Mouse (Mus musculus): ENCODE results near the gene Ugt1a8. TPM values are rescaled to one million over a fixed set of nuclear protein-coding genes. Genes with fewer than 3 reads are reported as not detected.

The Ugt1a8 gene
- polyA plus RNA-seq, 1 experiment from 2014 or later, result not detected

DNA sequence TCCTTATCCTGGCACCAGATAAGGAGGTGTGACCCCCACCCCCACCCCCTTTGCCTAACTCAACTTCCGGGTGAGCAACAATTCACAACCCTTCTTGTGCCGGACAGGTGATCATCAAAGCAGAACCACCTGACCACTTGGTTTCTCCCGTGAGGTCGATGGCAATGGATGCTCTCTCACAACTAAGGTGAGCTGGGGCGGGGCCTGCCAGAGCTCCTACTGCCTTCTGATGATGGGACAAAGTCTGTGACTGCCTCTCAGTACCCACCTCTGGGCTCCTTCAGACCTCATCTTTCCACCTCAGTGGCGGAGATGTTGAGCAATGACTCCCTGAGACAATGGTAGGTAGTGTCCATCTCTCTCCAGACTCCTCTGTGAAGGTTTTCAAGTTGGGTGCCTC lies 158.3 kb downstream of the Ugt1a8 start:
- Histone ChIP-seq H3K36me3 (ENCODE audit: control insufficient read depth, insufficient read depth, low read length) (no peaks in the 10 kb centered on the region), H3K27ac (ENCODE audit: low read depth, low read length) (no peak overlapping the region), H3K4me3 (ENCODE audit: low read length) (no peak overlapping the region), H3K9me3 (ENCODE audit: control insufficient read depth, low read length) (peaks cover 87% of the 10 kb centered on the region), H3K9ac (ENCODE audit: low read depth, low read length) (no peak overlapping the region), H3K4me1 (ENCODE audit: control insufficient read depth, insufficient read depth, low read length) (no peaks in the 10 kb centered on the region), H3K27me3 (ENCODE audit: control insufficient read depth, insufficient read depth, low read length) (no peaks in the 10 kb centered on the region), H3K4me2 (replicated peaks; ENCODE audit: low read depth, low read length) (no peak overlapping the region)
- WGBS, result 77% methylated on average over 6 of the region's 6 CpGs
- ATAC-seq (ENCODE audit: low FRiP score, low TSS enrichment), result no peak

- H3K9me3 ChIP-seq (ENCODE audit: control insufficient read depth, low read length), result peaks cover 83% of the 10 kb centered on the region
- 52% methylated on average over 6 of the region's 6 CpGs for WGBS
- ATAC-seq (ENCODE audit: low FRiP score, low TSS enrichment), result no peak
Measured at GRCm38 (mm10) chr1:88246386-88246785, 158.8 kb downstream of the Ugt1a8 start.

DNA sequence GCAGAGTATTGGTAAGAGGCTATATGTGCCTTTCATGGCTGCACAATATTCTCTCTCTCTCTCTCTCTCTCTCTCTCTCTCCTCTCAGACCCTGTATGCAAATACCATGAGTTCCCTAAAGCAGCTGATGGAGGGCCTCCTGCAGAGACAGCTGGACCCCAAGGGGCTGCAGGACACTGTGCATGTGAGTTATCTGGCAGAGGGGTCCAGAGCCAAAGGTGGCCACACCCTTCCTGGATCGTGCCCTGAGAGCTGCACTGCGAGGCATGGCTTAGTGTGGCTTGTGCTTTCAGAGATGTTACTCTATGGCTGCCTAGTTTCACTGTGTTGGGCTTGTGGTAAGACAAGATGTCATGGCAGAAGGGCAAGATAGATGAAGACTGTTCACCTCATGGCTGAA lies 160.0 kb downstream of the Ugt1a8 start:
- ATAC-seq (ENCODE audit: low FRiP score, low TSS enrichment), result no peak
- no peaks in the 10 kb centered on the region for H3K4me1 ChIP-seq (ENCODE audit: control insufficient read depth, insufficient read depth, low read length)
- no peak overlapping the region for H3K9ac ChIP-seq (ENCODE audit: low read depth, low read length)
- H3K4me2 ChIP-seq (replicated peaks; ENCODE audit: low read depth, low read length), result no peak overlapping the region
- no peak overlapping the region for H3K27ac ChIP-seq (ENCODE audit: low read depth, low read length)
- H3K36me3 ChIP-seq (ENCODE audit: control insufficient read depth, insufficient read depth, low read length), result no peaks in the 10 kb centered on the region
- H3K27me3 ChIP-seq (ENCODE audit: control insufficient read depth, insufficient read depth, low read length), result no peaks in the 10 kb centered on the region
- H3K9me3 ChIP-seq (ENCODE audit: control insufficient read depth, low read length), result peaks cover 84% of the 10 kb centered on the region
- WGBS, result 46% methylated on average over 2 of the region's 2 CpGs
- no peak overlapping the region for H3K4me3 ChIP-seq (ENCODE audit: low read length)

More at GRCm38 (mm10) chr1:88246386-88246785, 158.8 kb downstream of the Ugt1a8 start:
- H3K4me3 ChIP-seq (ENCODE audit: low read length), result no peak overlapping the region
- no peaks in the 10 kb centered on the region for H3K4me1 ChIP-seq (ENCODE audit: control insufficient read depth, insufficient read depth, low read length)
- no peaks in the 10 kb centered on the region for H3K36me3 ChIP-seq (ENCODE audit: control insufficient read depth, insufficient read depth, low read length)
- H3K27me3 ChIP-seq (ENCODE audit: control insufficient read depth, insufficient read depth, low read length), result no peaks in the 10 kb centered on the region
- no peak overlapping the region for H3K27ac ChIP-seq (ENCODE audit: low read depth, low read length)
- no peak overlapping the region for H3K9ac ChIP-seq (ENCODE audit: low read depth, low read length)
- no peak overlapping the region for H3K4me2 ChIP-seq (replicated peaks; ENCODE audit: low read depth, low read length)

GRCm38 (mm10) chr1:88248658-88249057 lies 161.0 kb downstream of the Ugt1a8 start:
- WGBS, result 72% methylated on average over 4 of the region's 4 CpGs
- no peak for ATAC-seq (ENCODE audit: low FRiP score, low TSS enrichment)
- H3K9me3 ChIP-seq (ENCODE audit: control insufficient read depth, low read length), result peaks cover 83% of the 10 kb centered on the region
- no peaks in the 10 kb centered on the region for H3K4me1 ChIP-seq (ENCODE audit: control insufficient read depth, insufficient read depth, low read length)
- no peak overlapping the region for H3K4me3 ChIP-seq (ENCODE audit: low read length)
- no peaks in the 10 kb centered on the region for H3K36me3 ChIP-seq (ENCODE audit: control insufficient read depth, insufficient read depth, low read length)
- H3K4me2 ChIP-seq (replicated peaks; ENCODE audit: low read depth, low read length), result no peak overlapping the region
- no peaks in the 10 kb centered on the region for H3K27me3 ChIP-seq (ENCODE audit: control insufficient read depth, insufficient read depth, low read length)
- no peak overlapping the region for H3K9ac ChIP-seq (ENCODE audit: low read depth, low read length)
- H3K27ac ChIP-seq (ENCODE audit: low read depth, low read length), result no peak overlapping the region

DNA sequence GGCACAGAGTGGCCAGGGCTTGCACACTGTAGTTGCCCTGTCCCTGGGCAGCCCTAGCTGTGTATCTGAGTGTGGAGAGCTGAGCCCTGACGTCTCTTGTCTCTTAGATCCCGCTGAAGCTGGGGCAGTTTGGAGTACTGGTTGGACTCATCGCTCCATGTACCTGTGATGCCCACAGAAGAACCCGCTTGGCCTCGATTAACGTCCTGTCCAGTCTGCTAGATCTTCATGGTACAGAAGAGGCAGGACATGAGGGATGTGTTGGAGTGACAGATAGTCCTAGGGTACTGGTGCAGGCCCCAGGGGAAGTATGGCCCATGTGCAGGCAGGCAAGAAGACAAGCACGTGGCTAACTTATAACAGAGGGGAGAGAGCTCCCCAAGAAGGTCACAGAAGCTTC lies 162.0 kb downstream of the Ugt1a8 start:
- peaks cover 81% of the 10 kb centered on the region for H3K9me3 ChIP-seq (ENCODE audit: control insufficient read depth, low read length)
- no peak for ATAC-seq (ENCODE audit: low FRiP score, low TSS enrichment)

DNA sequence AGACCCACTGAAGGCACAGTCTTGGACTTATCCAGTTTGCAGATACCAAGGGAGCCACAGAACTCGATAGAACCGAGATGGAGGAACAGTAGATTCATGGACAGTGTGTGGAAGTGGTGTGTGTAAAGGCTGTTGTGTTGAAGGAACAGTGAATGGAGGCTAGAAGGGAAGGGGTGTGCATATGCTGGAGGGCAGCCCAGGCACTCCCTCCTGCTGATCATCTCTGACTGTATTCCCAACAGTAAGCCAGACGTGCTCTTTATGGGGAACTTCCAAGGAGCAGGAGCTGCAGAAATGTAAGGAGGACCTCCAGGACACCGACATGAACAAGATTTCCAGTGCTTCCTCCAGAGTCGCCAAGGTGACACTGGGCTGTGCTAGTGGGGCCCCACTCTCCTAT lies 162.4 kb downstream of the Ugt1a8 start:
- 82% methylated on average over 5 of the region's 5 CpGs for WGBS
- H3K4me2 ChIP-seq (replicated peaks; ENCODE audit: low read depth, low read length), result no peak overlapping the region
- H3K27ac ChIP-seq (ENCODE audit: low read depth, low read length), result no peak overlapping the region
- no peak overlapping the region for H3K4me3 ChIP-seq (ENCODE audit: low read length)
- no peaks in the 10 kb centered on the region for H3K27me3 ChIP-seq (ENCODE audit: control insufficient read depth, insufficient read depth, low read length)
- no peaks in the 10 kb centered on the region for H3K36me3 ChIP-seq (ENCODE audit: control insufficient read depth, insufficient read depth, low read length)
- no peaks in the 10 kb centered on the region for H3K4me1 ChIP-seq (ENCODE audit: control insufficient read depth, insufficient read depth, low read length)
- no peak for ATAC-seq (ENCODE audit: low FRiP score, low TSS enrichment)
- H3K9me3 ChIP-seq (ENCODE audit: control insufficient read depth, low read length), result peaks cover 81% of the 10 kb centered on the region
- H3K9ac ChIP-seq (ENCODE audit: low read depth, low read length), result no peak overlapping the region

More for the DNA sequence above, 162.0 kb downstream of the Ugt1a8 start:
- Histone ChIP-seq H3K4me1 (ENCODE audit: control insufficient read depth, insufficient read depth, low read length) (no peaks in the 10 kb centered on the region), H3K4me3 (ENCODE audit: low read length) (no peak overlapping the region), H3K9ac (ENCODE audit: low read depth, low read length) (no peak overlapping the region), H3K27me3 (ENCODE audit: control insufficient read depth, insufficient read depth, low read length) (no peaks in the 10 kb centered on the region), H3K27ac (ENCODE audit: low read depth, low read length) (no peak overlapping the region), H3K36me3 (ENCODE audit: control insufficient read depth, insufficient read depth, low read length) (no peaks in the 10 kb centered on the region), H3K4me2 (replicated peaks; ENCODE audit: low read depth, low read length) (no peak overlapping the region)
- WGBS, result 80% methylated on average over 7 of the region's 7 CpGs

GRCm38 (mm10) chr1:88253106-88253505 lies 165.5 kb downstream of the Ugt1a8 start:
- no peak overlapping the region for H3K4me3 ChIP-seq (ENCODE audit: low read length)
- no peaks in the 10 kb centered on the region for H3K4me1 ChIP-seq (ENCODE audit: control insufficient read depth, insufficient read depth, low read length)
- 68% methylated on average over 8 of the region's 8 CpGs for WGBS
- no peak overlapping the region for H3K4me2 ChIP-seq (replicated peaks; ENCODE audit: low read depth, low read length)
- no peak for ATAC-seq (ENCODE audit: low FRiP score, low TSS enrichment)
- H3K36me3 ChIP-seq (ENCODE audit: control insufficient read depth, insufficient read depth, low read length), result no peaks in the 10 kb centered on the region
- no peaks in the 10 kb centered on the region for H3K27me3 ChIP-seq (ENCODE audit: control insufficient read depth, insufficient read depth, low read length)
- no peak overlapping the region for H3K27ac ChIP-seq (ENCODE audit: low read depth, low read length)
- no peak overlapping the region for H3K9ac ChIP-seq (ENCODE audit: low read depth, low read length)
- peaks cover 72% of the 10 kb centered on the region for H3K9me3 ChIP-seq (ENCODE audit: control insufficient read depth, low read length)

- Histone ChIP-seq H3K27ac (ENCODE audit: low read depth, low read length) (no peak overlapping the region), H3K36me3 (ENCODE audit: control insufficient read depth, insufficient read depth, low read length) (no peaks in the 10 kb centered on the region), H3K9ac (ENCODE audit: low read depth, low read length) (no peak overlapping the region), H3K4me2 (replicated peaks; ENCODE audit: low read depth, low read length) (no peak overlapping the region), H3K4me3 (ENCODE audit: low read length) (no peak overlapping the region), H3K9me3 (ENCODE audit: control insufficient read depth, low read length) (peaks cover 67% of the 10 kb centered on the region), H3K27me3 (ENCODE audit: control insufficient read depth, insufficient read depth, low read length) (no peaks in the 10 kb centered on the region), H3K4me1 (ENCODE audit: control insufficient read depth, insufficient read depth, low read length) (no peaks in the 10 kb centered on the region)
- 76% methylated on average over 6 of the region's 6 CpGs for WGBS
- no peak for ATAC-seq (ENCODE audit: low FRiP score, low TSS enrichment)
Measured at GRCm38 (mm10) chr1:88253540-88253939, 165.9 kb downstream of the Ugt1a8 start.

- H3K36me3 ChIP-seq (ENCODE audit: control insufficient read depth, insufficient read depth, low read length), result no peaks in the 10 kb centered on the region
- no peak overlapping the region for H3K9ac ChIP-seq (ENCODE audit: low read depth, low read length)
- no peak overlapping the region for H3K4me3 ChIP-seq (ENCODE audit: low read length)
- H3K4me2 ChIP-seq (replicated peaks; ENCODE audit: low read depth, low read length), result no peak overlapping the region
- H3K9me3 ChIP-seq (ENCODE audit: control insufficient read depth, low read length), result peaks cover 57% of the 10 kb centered on the region
- no peaks in the 10 kb centered on the region; the same call in 1 of the 2 replicates for H3K4me1 ChIP-seq (ENCODE audit: control insufficient read depth, insufficient read depth, low read length)
- no peak overlapping the region for H3K27ac ChIP-seq (ENCODE audit: low read depth, low read length)
- ATAC-seq (ENCODE audit: low FRiP score, low TSS enrichment), result no peak
- H3K27me3 ChIP-seq (ENCODE audit: control insufficient read depth, insufficient read depth, low read length), result no peaks in the 10 kb centered on the region
- 87% methylated on average over 12 of the region's 12 CpGs for WGBS
Measured at GRCm38 (mm10) chr1:88254793-88255465, 167.3 kb downstream of the Ugt1a8 start.
